10 mouse cellular contexts compared by ENCODE assay signal in the genomic region with DNA sequence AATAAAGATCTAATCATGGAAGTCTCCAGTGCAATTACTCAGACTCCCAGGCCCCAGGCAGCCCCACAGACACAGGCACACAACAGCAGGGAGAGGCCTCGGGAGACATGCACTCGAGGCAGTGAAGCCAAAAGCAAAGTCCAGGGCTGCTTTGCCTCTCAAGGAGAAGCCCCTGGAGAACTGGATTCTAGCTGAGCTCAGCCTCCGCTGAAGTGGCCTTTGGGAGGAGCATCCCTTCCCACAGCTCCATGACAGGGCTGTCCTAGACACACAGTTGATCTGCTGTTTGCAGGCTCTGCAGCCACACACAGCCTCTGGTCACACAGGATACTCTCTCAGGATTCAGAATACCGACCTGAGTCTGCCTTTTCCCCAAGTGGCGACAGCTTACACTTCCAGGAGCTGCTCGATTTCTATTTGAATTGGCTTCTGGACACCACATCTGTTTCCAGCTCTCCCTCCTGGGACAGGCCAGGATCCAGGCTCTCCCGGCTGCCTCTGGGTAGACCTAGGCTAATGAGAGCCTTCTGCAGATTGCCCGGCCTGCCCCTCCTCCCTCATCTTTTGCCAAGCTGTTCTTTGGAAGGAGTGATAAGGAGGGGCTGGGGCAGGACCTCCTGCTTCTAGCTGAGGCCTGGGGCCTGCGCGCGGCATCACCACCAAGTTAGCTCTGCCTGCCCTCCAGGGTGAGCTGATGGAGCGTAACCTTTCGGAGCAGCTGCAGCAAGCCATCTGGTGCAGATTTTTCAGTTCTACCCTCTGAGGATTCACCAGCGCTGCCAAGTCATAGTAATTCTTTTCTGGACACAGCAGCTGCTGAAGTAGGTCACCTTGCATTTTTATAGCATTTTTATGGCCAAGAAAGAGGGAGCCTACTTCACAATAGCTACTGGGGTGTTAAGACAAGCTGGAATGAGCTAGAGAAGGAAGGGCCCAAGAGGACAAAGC. TPM values are rescaled to one million over a fixed set of nuclear protein-coding genes. Genes with fewer than 3 reads are reported as not detected.
A peak's percentile ranks its signal among the peaks of the same experiment; 100 is the strongest.
DNase-seq lines count a peak whose midpoint lies in the region; ATAC-seq and TF ChIP-seq lines count a peak whose summit lies in the region.
"Had no signal": no experiment of that assay in that cellular context is flagged by ENCODE, and none has a peak within 500 bp of the region (broad histone marks: within the 10 kb centered on the region; RNA-seq: fewer than 3 reads in every experiment).

No protein-coding gene starts in this region.

- no peaks in the 10 kb centered on the region for H3K36me3 ChIP-seq in forebrain, embryonic 15.5 days
- 0 out of 2 replicates have a peak, but pooled peaks cover 5% of the 10 kb centered on the region for H3K36me3 ChIP-seq in hindbrain, embryonic 12.5 days
- no peaks in the 10 kb centered on the region for H3K36me3 ChIP-seq in midbrain, postnatal 0 days (ENCODE audit: insufficient read depth, low read length)

- 23% methylated on average over 14 of the region's 14 CpGs for WGBS in forebrain, embryonic 15.5 days
- 10% methylated on average over 14 of the region's 14 CpGs for WGBS in hindbrain, embryonic 12.5 days
- WGBS in midbrain, postnatal 0 days, result 20% methylated on average over 14 of the region's 14 CpGs

- H3K27me3 ChIP-seq in forebrain, embryonic 15.5 days, result no peaks in the 10 kb centered on the region
- peaks cover 4% of the 10 kb centered on the region; the same call in 1 of the 2 replicates for H3K27me3 ChIP-seq in hindbrain, embryonic 12.5 days
- no peaks in the 10 kb centered on the region for H3K27me3 ChIP-seq in midbrain, postnatal 0 days (ENCODE audit: insufficient read depth, low read length)

- H3K27ac ChIP-seq in forebrain, embryonic 15.5 days (replicated peaks), result peak overlapping the region; percentile 60
- peak overlapping the region; percentile 91 for H3K27ac ChIP-seq in hindbrain, embryonic 12.5 days
- peak overlapping the region; percentile 62 for H3K27ac ChIP-seq in midbrain, postnatal 0 days (ENCODE audit: low read depth, low read length)
- H3K27ac ChIP-seq: macrophage had no signal

- ATAC-seq in frontal cortex, adult (ENCODE audit: low TSS enrichment), result peak; percentile 51
- ATAC-seq in forebrain, embryonic 15.5 days (replicated peaks), result peak; percentile 37; the same call in 1 of the 2 replicates
- peak; percentile 75 for ATAC-seq in hindbrain, embryonic 12.5 days (ENCODE audit: low FRiP score)
- 0 out of 2 replicates have a peak, but pooled peaks have one; percentile 9 for ATAC-seq in midbrain, postnatal 0 days (ENCODE audit: low FRiP score)

- H3K4me2 ChIP-seq in forebrain, embryonic 15.5 days (replicated peaks), result no peak overlapping the region
- H3K4me2 ChIP-seq in hindbrain, embryonic 12.5 days (replicated peaks), result no peak overlapping the region
- H3K4me2 ChIP-seq in midbrain, postnatal 0 days (ENCODE audit: low read depth, low read length, poor library complexity, severe bottlenecking), result no peak overlapping the region

- H3K4me3 ChIP-seq in forebrain, embryonic 15.5 days, result no peak overlapping the region
- no peak overlapping the region for H3K4me3 ChIP-seq in hindbrain, embryonic 12.5 days
- no peak overlapping the region for H3K4me3 ChIP-seq in midbrain, postnatal 0 days (ENCODE audit: low read depth, low read length)

- H3K4me1 ChIP-seq in forebrain, embryonic 15.5 days, result peaks cover 47% of the 10 kb centered on the region
- H3K4me1 ChIP-seq in hindbrain, embryonic 12.5 days, result peaks cover 73% of the 10 kb centered on the region
- peaks cover 24% of the 10 kb centered on the region for H3K4me1 ChIP-seq in midbrain, postnatal 0 days (ENCODE audit: insufficient read depth, low read length)

- H3K9me3 ChIP-seq in forebrain, embryonic 15.5 days, result no peaks in the 10 kb centered on the region
- no peaks in the 10 kb centered on the region for H3K9me3 ChIP-seq in hindbrain, embryonic 12.5 days (replicated peaks)
- no peaks in the 10 kb centered on the region for H3K9me3 ChIP-seq in midbrain, postnatal 0 days (ENCODE audit: low read length)

- no peak overlapping the region for H3K9ac ChIP-seq in forebrain, embryonic 15.5 days (replicated peaks)
- H3K9ac ChIP-seq in hindbrain, embryonic 12.5 days, result peak overlapping the region; percentile 9; the same call in 1 of the 2 replicates
- H3K9ac ChIP-seq in midbrain, postnatal 0 days (replicated peaks; ENCODE audit: low read length, poor library complexity, severe bottlenecking), result peak overlapping the region; percentile 24; the same call in 1 of the 2 replicates

- TF ChIP-seq CTCF in midbrain, postnatal 0 days (IDR thresholded peaks at IDR 0.05), result no peak

- no peak for DNase-seq in frontal cortex, postnatal 14 days (ENCODE audit: low spot score in 2 of 2)
- DNase-seq in Muller cell, postnatal 12 days (ENCODE audit: inconsistent ontology term), result peak; percentile 79
- DNase-seq in midbrain, postnatal 0 days (ENCODE audit: low spot score), result peak; percentile 81
- no peak for DNase-seq in urinary bladder, adult 18-20 months (ENCODE audit: low spot score in 2 of 2)
- DNase-seq in spleen, postnatal 10 days (ENCODE audit: low spot score in 2 of 2), result no peak

RNA-seq across cellular contexts. Expression of gene BC034090, which starts 14.5 kb away (rescaled TPM):
- 3.3 and 4.9 TPM in 2 replicates for polyA plus RNA-seq in forebrain, embryonic 15.5 days (2015; fragmentation: Nextera tagmentation; extraction: Ambion mirVana)
- 5.0 and 5.4 TPM in 2 replicates for polyA plus RNA-seq in hindbrain, embryonic 12.5 days (2016; fragmentation: Nextera tagmentation; extraction: Ambion mirVana)
- total RNA-seq in midbrain, postnatal 0 days (2014; rRNA removed), result 7.3 and 11.2 TPM in 2 replicates
- polyA plus RNA-seq in midbrain, postnatal 0 days (2015; fragmentation: Nextera tagmentation; extraction: Ambion mirVana), result 1.9 TPM in 2 replicates
- total RNA-seq: common myeloid progenitor, adult 5-6 weeks had no signal
- polyA plus RNA-seq: macrophage had no signal

Comparison
In these comparisons a context has a peak if more than half of its experiments do, and no peak if none do; other contexts are left out.
1. ATAC-seq: peak in every context shown above with its lines; median percentile 75 in hindbrain, embryonic 12.5 days; 51 in frontal cortex, adult; 37 in forebrain, embryonic 15.5 days; 9 in midbrain, postnatal 0 days.
2. DNase-seq: peak in Muller cell, postnatal 12 days (single experiment) and midbrain, postnatal 0 days (single experiment); none in frontal cortex, postnatal 14 days (0 of 2), urinary bladder, adult 18-20 months (0 of 2) and spleen, postnatal 10 days (0 of 2).
3. Peak in every context shown above with its lines, with median percentiles within 50 percentile points of each other: H3K27ac ChIP-seq.